Mouse (Mus musculus): ENCODE data around the gene Thoc7.
A peak's percentile ranks its signal among the peaks of the same experiment; 100 is the strongest.
"Not testable (repeated sequence)": the region's sequence is repeated elsewhere in the genome, so short reads cannot be mapped to it uniquely, and the experiment has no call there.

Gene Thoc7

DNA sequence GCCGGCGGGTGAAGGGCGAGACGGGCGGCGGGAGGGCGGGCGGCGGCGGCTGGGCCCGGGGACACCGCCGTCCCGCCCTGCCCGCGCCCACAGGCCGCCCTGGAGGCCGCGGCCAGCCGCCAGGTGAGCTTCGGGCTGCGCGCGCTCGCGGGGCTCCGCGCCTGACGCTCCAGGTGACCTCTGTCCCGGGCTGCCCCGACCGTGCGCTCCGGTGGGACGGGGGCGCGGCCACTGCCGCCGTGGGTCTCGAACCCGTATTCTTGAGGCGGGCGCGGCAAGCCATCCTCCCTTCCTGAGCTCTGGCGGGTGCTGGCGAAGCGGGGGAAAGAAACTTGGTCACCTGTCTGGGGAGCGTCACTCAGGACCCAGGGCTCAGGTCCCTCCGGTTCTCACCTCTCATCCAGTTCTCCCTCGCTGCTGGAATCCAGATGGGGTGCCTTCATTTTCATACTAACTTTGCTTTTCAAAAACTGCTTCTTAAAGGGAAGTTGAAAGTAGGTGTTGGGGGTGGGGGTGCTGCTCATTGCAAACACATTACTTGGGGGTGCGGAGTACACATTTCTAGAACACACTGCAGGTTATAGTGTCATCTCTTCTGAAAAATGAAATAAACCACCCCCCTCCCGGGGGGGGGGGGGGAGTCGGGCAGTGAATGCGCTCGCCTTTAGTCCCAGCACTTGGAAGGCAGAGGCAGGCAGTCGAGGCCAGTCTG, at the start of gene Thoc7, which contains the start of gene Atxn7:
Thoc7 (minus strand) TSS at position 452 of the 712 bp plus-strand sequence.
Atxn7 (plus strand) TSS at position 40 of the 712 bp plus-strand sequence.
- DNase-seq (ENCODE audit: low spot score), result peak; percentile 21

- no peak for DNase-seq (ENCODE audit: low spot score)
These were observed 48.1 kb upstream of the Thoc7 start for GRCm38 (mm10) chr14:14009712-14010111.

GRCm38 (mm10) chr14:14002771-14003170, 41.1 kb upstream of the Thoc7 start:
- no peak for DNase-seq (ENCODE audit: low spot score)

DNA sequence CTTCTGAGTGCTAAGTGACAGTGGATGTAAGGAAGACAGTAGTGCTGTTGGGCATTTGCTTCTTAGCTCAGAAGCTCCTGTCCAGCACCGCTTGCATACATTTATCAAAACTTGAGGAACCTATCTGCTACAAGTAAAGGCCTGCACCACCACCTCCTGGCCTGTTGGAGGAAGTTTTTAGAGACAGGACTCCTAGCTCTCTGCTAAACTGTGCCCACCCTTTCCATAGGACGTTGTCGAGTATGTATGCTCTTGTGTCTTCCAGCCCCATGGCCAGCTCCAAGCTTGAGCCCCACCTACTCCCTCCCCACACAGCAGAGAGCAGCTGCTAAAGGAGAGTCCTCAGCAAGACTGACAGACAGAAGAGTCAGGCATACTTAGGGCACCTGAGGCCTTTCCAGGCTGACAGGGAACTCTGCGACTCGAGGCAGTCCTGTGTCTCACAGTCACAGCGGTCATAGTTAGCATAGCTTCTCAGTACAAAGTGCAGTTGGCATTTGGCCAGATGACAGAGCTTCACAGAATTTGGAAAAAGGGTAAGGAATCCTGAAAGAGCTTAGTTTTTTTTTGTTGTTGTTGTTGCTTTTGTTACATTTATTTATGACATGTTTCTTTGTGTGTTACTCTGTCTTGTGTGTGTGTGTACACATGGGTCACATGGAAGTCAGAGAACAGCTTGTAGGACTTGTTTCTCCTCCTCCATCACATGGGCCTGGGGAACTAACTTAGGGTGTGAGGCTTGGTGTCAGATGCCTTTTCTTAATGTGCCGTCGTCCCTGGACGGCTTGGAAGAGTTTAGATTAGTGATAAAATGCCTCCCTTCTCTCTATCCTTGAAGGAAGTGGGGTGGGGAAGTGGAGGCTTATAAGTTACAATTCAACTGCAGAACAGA, 33.8 kb upstream of the Thoc7 start:
- DNase-seq (ENCODE audit: low spot score), result no peak

- no peak for DNase-seq (ENCODE audit: low spot score)
These were observed 29.1 kb upstream of the Thoc7 start for GRCm38 (mm10) chr14:13990741-13991140.

DNA sequence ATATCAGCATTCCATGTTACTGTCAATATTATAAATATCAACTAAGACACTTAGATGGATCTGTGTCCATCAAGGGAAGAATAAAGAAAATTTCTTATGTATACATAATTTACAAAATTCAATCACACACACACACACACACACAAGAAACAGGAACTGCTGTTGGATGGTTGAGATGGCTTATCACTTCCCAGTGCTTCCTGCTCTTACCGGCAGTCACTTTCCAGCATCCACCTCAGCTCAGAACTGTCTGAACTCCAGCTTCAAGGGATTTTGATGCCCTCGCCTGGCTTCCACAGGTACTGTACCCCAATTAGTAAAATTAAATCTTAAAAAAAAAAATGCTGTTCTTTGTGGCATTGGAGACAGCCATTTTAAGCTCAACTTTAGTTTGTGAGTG, 26.7 kb upstream of the Thoc7 start:
- DNase-seq (ENCODE audit: low spot score), result no peak

DNA sequence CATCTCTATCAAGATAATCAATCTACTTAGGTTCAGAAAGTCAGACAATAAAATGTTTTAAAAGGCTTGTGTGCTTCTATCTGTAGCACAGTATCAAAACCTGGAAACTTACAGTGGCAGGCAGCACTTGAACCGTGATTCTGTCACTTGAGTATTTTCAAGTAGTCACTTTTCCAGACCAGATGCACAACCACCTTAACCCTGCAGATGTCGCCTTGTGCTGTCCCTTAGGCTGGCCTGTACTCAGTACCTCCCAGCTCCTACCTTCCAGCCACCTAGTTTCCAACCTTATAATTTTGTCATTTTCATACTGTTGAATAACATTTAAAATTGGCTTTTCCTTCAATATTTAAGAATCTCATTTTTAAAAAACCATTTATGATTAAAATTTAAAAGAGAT, 20.5 kb upstream of the Thoc7 start:
- no peak for DNase-seq (ENCODE audit: low spot score)

- DNase-seq (ENCODE audit: low spot score), result no peak
These were observed 19.6 kb upstream of the Thoc7 start for GRCm38 (mm10) chr14:13981286-13981685.

- DNase-seq (ENCODE audit: low spot score), result no peak
These were observed 15.8 kb upstream of the Thoc7 start for GRCm38 (mm10) chr14:13977498-13977897.

DNA sequence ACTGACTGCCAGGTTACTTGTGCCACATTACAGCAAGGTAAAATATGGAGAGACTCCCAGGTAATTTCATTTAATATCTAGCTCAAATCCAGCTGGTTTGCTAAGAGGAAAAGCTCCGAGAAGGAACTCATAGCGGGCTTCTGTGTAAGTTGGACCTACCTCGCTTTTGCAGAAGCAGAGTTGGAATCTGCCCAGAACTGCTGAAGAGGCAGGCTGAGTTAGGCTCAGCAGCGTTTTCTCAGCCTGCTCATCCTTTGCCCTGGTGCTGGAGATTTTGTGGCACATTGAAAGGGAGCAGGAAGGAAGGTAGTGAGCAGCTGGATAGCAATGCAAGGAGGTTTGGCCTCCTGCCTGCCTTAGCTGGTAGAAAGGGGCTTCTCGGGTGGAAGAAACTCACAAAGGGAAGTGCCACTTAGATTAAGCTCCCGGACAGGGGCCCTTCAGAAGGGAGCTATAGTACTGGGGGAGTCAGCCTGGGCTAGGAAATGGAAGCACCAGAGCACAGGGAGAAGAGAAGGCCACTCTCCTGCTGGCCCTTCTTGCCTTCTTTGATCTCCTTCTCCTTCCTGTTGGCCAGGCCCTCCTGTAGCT, 10.1 kb upstream of the Thoc7 start:
- no peak for DNase-seq (ENCODE audit: low spot score)

GRCm38 (mm10) chr14:13970513-13970912, 8.9 kb upstream of the Thoc7 start:
- DNase-seq (ENCODE audit: low spot score), result no peak

GRCm38 (mm10) chr14:13968476-13968875, 6.8 kb upstream of the Thoc7 start:
- DNase-seq (ENCODE audit: low spot score), result no peak

DNA sequence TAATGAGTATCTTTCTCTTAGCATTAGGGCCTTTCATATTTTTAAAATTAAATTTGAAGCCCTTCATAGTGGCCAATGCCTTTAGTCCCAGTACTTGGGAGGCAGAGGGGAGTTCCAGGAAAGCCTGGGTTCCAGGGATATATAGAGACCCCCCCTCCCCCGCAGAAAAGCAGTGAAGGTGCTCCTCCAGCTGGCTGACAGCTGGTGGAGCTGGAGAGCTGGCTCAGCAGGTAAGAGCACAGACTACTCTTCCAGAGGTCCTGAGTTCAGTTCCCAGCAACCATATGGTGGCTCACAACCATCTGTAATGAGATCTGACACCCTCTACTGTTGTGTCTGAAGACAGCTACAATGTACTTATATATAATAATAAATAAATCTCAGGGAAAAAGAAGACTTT, 6.0 kb upstream of the Thoc7 start:
- no peak for DNase-seq (ENCODE audit: low spot score)

DNA sequence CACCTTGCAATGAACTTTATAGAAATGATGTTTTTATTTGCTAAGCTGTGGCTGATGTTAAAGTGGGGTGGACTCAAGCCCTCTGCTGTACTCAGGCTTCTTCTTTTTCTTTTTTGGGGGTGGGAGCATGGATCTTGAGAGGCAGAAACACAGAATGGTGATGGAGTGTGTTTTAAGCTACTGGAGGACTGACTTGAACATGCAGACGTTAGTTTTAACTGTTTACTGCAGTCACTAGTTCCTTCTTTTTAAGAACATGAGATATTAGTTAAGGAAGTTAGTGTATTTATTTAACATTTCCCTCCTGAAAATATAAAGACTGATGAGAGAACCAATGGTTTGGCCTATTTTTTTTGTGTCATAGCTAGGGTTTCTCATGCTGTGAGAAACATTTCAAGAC, 1.9 kb upstream of the Thoc7 start:
- no peak for DNase-seq (ENCODE audit: low spot score)

- DNase-seq (ENCODE audit: low spot score), result no peak
These were observed 824 bp upstream of the Thoc7 start for GRCm38 (mm10) chr14:13962476-13962875.

- DNase-seq (ENCODE audit: low spot score), result peak; percentile 59
These were observed 948 bp downstream of the Thoc7 start for GRCm38 (mm10) chr14:13960482-13961325.

DNA sequence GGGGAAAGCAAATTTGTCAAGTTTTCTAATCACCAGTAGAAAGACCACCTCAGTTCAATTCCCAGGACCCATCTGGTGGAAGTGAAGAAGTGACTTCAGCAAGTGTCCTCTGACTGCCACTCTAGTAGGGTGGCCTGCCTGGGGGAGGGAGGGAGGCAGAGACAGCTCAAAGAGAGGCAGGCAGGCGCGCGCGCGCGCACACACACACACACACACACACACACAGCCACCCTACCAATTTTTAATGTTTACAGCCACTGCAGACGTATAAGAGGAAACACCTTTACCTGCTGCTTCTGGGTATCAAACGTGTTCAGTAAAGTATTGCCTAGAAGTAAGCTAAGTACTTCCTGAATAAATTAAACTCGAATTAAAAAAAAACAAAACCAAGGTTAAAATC, 1.6 kb downstream of the Thoc7 start:
- peak; percentile 16 for DNase-seq (ENCODE audit: low spot score)

DNA sequence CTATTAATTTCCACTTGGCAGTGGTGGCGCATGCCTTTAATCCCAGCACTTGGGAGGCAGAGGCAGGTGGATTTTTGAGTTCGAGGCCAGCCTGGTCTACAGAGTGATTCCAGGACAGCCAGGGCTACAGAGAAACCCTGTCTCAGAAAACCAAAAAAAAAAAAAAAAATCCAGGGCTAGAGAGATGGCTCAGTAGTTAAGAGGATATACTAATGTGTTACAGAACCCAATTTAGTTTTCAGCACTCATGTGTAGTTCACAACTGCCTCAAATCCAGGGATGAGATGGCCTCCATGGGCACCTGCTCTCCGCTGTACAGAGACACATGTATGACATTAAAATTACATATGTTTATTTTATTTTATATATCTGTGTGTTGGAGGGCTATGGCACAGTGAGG, 9.5 kb downstream of the Thoc7 start:
- DNase-seq (ENCODE audit: low spot score), result not testable (repeated sequence)

GRCm38 (mm10) chr14:13950401-13950800, 11.3 kb downstream of the Thoc7 start:
- no peak for DNase-seq (ENCODE audit: low spot score)

GRCm38 (mm10) chr14:13948345-13948744, 13.3 kb downstream of the Thoc7 start:
- DNase-seq (ENCODE audit: low spot score), result no peak

DNA sequence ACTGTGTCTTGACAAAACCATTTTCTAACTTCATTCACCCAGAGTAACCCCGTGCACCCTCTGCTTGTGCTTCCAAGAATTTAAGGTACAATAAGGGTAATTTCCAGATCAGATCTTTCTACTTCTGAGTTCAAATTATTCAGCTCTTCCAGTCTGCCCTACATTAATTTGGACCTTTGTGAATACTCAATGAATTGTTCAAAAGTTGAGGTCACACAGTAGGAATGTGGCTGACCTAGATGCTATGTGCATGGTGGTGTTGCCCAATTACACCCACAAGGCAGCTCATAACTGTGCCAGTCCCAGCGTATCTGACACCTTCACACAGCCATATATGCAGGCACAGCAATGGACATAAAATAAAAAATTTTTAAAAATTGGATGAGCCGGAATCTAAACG, 17.0 kb downstream of the Thoc7 start:
- no peak for DNase-seq (ENCODE audit: low spot score)

- DNase-seq (ENCODE audit: low spot score), result no peak
These were observed 27.6 kb downstream of the Thoc7 start for GRCm38 (mm10) chr14:13934052-13934371.

All from layer of hippocampus, adult 11-12 months (tissue).